Mouse (Mus musculus): Measurements from ENCODE around the gene Dnpep.

Dnpep gene

GRCm38 (mm10) chr1:75284911-75285310, 32.9 kb downstream of the Dnpep start:
- in situ Hi-C loops (cut with MboI; ENCODE audit: unreplicated experiment in 2 of 2) = loop anchor here in 1 of 2 experiments (10.0 kb wide), 1 partner anchor 340 kb away; no protein-coding TSS in a partner anchor

- in situ Hi-C loops (cut with MboI; ENCODE audit: unreplicated experiment in 2 of 2) = loop anchor here in 1 of 2 experiments (10.0 kb wide), 1 partner anchor 338 kb away; no protein-coding TSS in a partner anchor
Observed at GRCm38 (mm10) chr1:75283017-75283416, 34.8 kb downstream of the Dnpep start.

- in situ Hi-C loops (cut with MboI; ENCODE audit: unreplicated experiment in 2 of 2) = no loop called here
Observed at GRCm38 (mm10) chr1:75278228-75278627, 39.6 kb downstream of the Dnpep start, which contains the start of gene Resp18. Resp18 (minus strand) TSS chr1:75278415.

GRCm38 (mm10) chr1:75277195-75278188, 40.3 kb downstream of the Dnpep start:
- in situ Hi-C loops (cut with MboI; ENCODE audit: unreplicated experiment in 2 of 2) = no loop called here

GRCm38 (mm10) chr1:75264091-75264880, 53.5 kb downstream of the Dnpep start, which contains the start of gene Ptprn:
Ptprn (minus strand) TSS chr1:75264502.
- in situ Hi-C loops (cut with MboI; ENCODE audit: unreplicated experiment in 2 of 2) = no loop called here

GRCm38 (mm10) chr1:75262969-75263951, 54.5 kb downstream of the Dnpep start:
- in situ Hi-C loops (cut with MboI; ENCODE audit: unreplicated experiment in 2 of 2) = no loop called here

- in situ Hi-C loops (cut with MboI; ENCODE audit: unreplicated experiment in 2 of 2) = no loop called here
Observed at GRCm38 (mm10) chr1:75261278-75261677, 56.5 kb downstream of the Dnpep start.
